Mouse (Mus musculus) liver, adult 2 months (tissue): ENCODE measurements around the gene Mmp9. TPM values are rescaled to one million over a fixed set of nuclear protein-coding genes. Genes with fewer than 3 reads are reported as not detected.

ENCODE experiments used
- DNase-seq: peaks from one replicate; pipeline ENCODE4 v3.0.0-alpha.2; 2011; ENCODE audit warnings: low read depth, low spot score; ENCODE audit errors: extremely low read depth
- H3K27ac ChIP-seq: fragments of 200-500 bp; replicated peaks from 2 replicates; pipeline ENCODE4 v1.5.1; 2012; ENCODE audit warnings: low read depth, mild to moderate bottlenecking, control low read depth, inconsistent platforms, low read length; ENCODE audit not compliant: insufficient read depth
- H3K27me3 ChIP-seq: fragments of 200-500 bp; 2 replicates; pipeline ENCODE4 v1.6.1; 2012; ENCODE audit warnings: mild to moderate bottlenecking, moderate library complexity, low read length, inconsistent platforms; ENCODE audit not compliant: control insufficient read depth, insufficient read depth
- H3K36me3 ChIP-seq: fragments of 200-500 bp; 2 replicates; pipeline ENCODE4 v1.6.1; 2012; ENCODE audit warnings: low read length, inconsistent platforms; ENCODE audit not compliant: control insufficient read depth, insufficient read depth
- H3K4me1 ChIP-seq: fragments of 200-500 bp; 2 replicates; pipeline ENCODE4 v1.6.1; 2011; ENCODE audit warnings: low read length; ENCODE audit not compliant: control insufficient read depth, insufficient read depth
- H3K4me3 ChIP-seq: fragments of 200-500 bp; 2 replicates; pipeline ENCODE4 v1.5.1; 2011; ENCODE audit warnings: low read depth, mild to moderate bottlenecking, control low read depth, low read length, moderate library complexity; ENCODE audit not compliant: insufficient read depth
- H3K79me2 ChIP-seq: fragments of 200-500 bp; 2 replicates; pipeline ENCODE4 v1.6.1; 2012; ENCODE audit warnings: inconsistent platforms, mild to moderate bottlenecking, low read length, moderate library complexity; ENCODE audit not compliant: control insufficient read depth, insufficient read depth
- H3K9ac ChIP-seq: fragments of 200-500 bp; 2 replicates; pipeline ENCODE4 v1.6.1; 2012; ENCODE audit warnings: low read depth, mild to moderate bottlenecking, control low read depth, inconsistent platforms, low read length
- CTCF ChIP-seq: fragments of 200-500 bp; IDR thresholded peaks from 2 replicates; pipeline ENCODE4 v1.5.1; 2011; ENCODE audit warnings: low read depth, low read length, control low read depth
- POLR2A ChIP-seq: fragments of 200-500 bp; IDR thresholded peaks from 2 replicates; pipeline ENCODE4 v1.6.1; 2011; ENCODE audit warnings: low read length, control low read depth; ENCODE audit not compliant: insufficient read depth; ENCODE audit errors: extremely low read depth
- WGBS: fragments of 180-500 bp; shearing (Covaris S2); methylation state at CpG from one replicate; pipeline ENCODE4 v1.1.7; 2018; 5-methylcytosine and 5-hydroxymethylcytosine counted together
- polyA plus RNA-seq: library from polyadenylated mRNA; depleted of rRNA; stranded (reverse); fragments of >200 nt; gene quantifications from 2 replicates; pipeline ENCODE4 v1.2.3, GENCODE M21; 2012
- total RNA-seq: library from RNA; depleted of rRNA; stranded (reverse); fragments of >200 nt; gene quantifications from 2 replicates; pipeline ENCODE4 v1.2.3, GENCODE M21; 2014

The Mmp9 gene
- total and polyA plus RNA-seq, 2 experiments = 0.55 to 0.65 TPM

DNA sequence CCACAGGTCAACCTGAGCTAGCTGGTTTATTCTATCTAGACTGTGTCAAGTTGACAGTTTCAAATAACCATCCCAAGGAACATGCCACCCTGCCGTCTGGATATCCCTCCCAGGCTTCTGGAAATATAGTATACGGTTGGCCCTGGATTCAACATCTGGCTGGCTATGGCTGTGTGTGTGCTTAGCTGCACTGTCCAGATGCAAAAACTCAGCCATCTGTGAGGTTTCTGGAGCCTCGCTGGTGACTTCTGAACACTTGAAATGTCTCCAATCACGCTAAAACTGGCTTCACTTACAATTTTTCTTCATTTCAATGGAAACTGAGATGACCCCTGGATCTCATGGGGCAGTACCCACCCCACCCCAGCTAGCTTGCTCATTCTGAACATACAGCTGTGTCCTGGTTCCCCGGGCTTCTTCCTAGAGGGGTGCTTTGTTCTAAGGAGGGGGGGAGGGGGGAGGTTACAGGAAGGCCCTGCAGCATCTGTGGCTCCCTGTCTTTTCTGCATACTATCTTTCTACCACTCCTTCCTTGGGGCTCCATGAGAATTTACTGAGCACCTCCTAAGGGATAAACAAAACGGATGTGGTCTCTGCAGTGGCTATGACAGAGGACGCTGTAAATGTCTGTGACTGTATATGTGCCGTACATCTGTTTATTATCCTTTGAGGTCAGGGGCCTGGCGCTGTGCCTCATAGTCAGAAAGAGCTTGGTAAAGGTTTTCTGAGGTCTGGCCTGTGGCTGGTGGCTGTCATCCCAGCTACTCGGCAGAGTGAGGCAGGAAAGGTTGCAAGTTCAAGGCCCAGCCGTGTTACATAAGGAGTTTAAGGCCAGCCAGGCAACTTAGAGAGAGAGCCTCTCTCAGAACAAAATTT, 9.6 kb upstream of the Mmp9 start:
- Histone ChIP-seq H3K36me3 (no peaks in the 10 kb centered on the region), H3K79me2 (no peaks in the 10 kb centered on the region), H3K4me1 (no peaks in the 10 kb centered on the region), H3K9ac (no peak overlapping the region), H3K27ac (no peak overlapping the region), H3K27me3 (no peaks in the 10 kb centered on the region), H3K4me3 (no peak overlapping the region)
- no peak for DNase-seq
- 67% methylated on average over 11 of the region's 11 CpGs for WGBS
- TF ChIP-seq POLR2A (no peak), CTCF (no peak)

GRCm38 (mm10) chr2:164933534-164933933, 7.0 kb upstream of the Mmp9 start:
- WGBS = 37% methylated on average over 10 of the region's 10 CpGs
- Histone ChIP-seq H3K4me1 (peaks cover 3% of the 10 kb centered on the region; the same call in 1 of the 2 replicates), H3K9ac (no peak overlapping the region), H3K79me2 (no peaks in the 10 kb centered on the region), H3K27me3 (no peaks in the 10 kb centered on the region), H3K27ac (no peak overlapping the region), H3K36me3 (no peaks in the 10 kb centered on the region), H3K4me3 (no peak overlapping the region)
- TF ChIP-seq POLR2A (no peak), CTCF (no peak)
- DNase-seq = no peak

DNA sequence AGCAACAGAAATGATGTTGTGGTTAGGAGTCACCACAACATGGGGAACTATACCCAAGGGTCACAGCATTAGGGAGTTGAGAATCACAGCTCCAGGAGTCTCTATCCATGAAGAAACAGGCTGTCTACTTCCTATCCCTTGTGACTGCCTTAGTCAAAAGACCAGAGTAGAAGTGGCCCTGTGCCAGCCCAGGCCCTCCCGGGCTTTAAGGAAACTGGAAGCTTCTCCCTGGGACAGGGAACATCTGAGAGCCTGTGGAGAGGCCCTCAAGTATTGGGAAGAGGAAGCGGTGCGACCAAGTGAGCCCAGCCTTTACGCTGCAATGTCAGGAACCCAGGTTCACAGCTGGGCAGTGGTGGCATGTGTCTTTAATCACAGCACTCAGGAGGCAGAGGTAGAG, 4.6 kb upstream of the Mmp9 start:
- TF ChIP-seq CTCF (no peak), POLR2A (no peak)
- Histone ChIP-seq H3K4me3 (no peak overlapping the region), H3K27me3 (peaks cover 6% of the 10 kb centered on the region; the same call in 1 of the 2 replicates), H3K4me1 (peaks cover 3% of the 10 kb centered on the region; the same call in 1 of the 2 replicates), H3K79me2 (no peaks in the 10 kb centered on the region), H3K27ac (no peak overlapping the region), H3K36me3 (no peaks in the 10 kb centered on the region), H3K9ac (no peak overlapping the region)
- WGBS = 81% methylated on average over 4 of the region's 4 CpGs
- no peak for DNase-seq

DNA sequence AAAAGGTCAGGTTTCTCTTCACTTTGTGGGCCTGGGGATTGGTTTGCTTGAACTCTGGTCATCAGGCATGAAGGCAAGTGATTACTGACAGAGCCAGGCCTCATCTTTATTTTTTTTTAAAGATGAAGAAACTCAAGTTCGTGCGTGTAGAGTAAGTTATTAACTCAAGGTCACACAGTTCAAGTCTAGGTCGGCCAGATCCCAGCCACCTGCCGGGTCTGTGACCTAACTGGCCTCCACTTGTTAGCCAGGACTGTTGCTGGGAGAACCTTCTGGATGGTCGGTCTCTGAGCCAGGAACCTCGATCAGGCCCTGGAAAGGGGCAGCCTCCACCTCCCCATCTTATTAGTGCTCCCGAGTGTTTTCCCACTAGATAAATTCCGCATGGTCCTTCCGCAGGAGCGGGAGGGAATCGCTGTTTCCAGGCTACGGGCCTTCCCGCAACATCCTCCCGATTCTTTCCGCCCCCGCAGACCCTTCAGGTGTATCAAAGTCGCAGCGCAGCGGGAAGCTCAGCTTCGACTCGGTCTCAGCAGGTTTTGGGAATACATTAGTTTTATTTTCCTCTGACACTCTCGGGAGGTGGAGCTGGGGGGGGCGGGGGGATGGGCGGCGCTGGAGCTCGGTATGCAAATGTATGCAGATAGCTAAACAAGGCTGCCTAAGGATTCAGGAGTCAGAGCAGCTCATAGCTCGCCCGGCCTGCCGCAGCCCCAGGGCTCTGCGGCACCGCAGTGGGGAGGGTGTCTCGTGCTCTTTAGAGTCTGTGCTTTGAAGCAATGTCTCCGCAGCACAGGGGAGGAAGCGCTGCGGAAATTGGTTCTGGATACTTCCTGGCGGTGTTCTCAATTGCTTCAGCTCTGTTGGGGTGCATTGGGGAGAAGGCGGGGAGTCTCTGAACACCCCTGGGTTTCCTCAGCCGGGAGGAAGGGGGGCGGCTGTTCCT, 2.2 kb upstream of the Mmp9 start:
- Histone ChIP-seq H3K79me2 (no peaks in the 10 kb centered on the region), H3K27me3 (peaks cover 6% of the 10 kb centered on the region; the same call in 1 of the 2 replicates), H3K4me3 (peak overlapping the region; percentile 40), H3K36me3 (no peaks in the 10 kb centered on the region), H3K9ac (no peak overlapping the region), H3K4me1 (peaks cover 3% of the 10 kb centered on the region), H3K27ac (no peak overlapping the region)
- DNase-seq = peak; percentile 56
- TF ChIP-seq POLR2A (no peak), CTCF (no peak)
- WGBS = 7% methylated on average over 39 of the region's 39 CpGs

DNA sequence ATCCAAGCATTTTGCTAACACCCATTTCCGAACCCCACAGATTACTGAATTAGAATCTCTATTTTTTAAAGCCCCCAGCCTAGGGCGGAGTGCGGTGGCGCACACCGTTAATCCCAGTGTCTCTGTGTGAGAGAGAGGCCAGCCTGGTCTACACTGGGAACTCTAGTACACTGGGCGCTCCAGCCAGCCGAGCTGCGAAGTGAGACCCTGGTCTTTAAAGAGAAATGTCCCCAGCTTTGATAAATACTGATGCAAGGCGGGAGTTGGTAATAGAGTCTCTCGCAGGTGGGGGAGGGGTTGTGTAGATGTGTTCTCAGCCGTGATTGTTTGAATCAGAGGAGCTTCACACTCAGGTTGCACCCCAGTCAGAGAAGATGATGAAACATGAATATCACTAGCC, 1.5 kb upstream of the Mmp9 start:
- H3K79me2 ChIP-seq = no peaks in the 10 kb centered on the region
- no peaks in the 10 kb centered on the region for H3K36me3 ChIP-seq
- H3K27me3 ChIP-seq = peaks cover 6% of the 10 kb centered on the region; the same call in 1 of the 2 replicates
- WGBS = 8% methylated on average over 11 of the region's 11 CpGs
- H3K4me3 ChIP-seq = no peak overlapping the region
- peaks cover 3% of the 10 kb centered on the region for H3K4me1 ChIP-seq
- TF ChIP-seq POLR2A (no peak), CTCF (no peak)
- H3K27ac ChIP-seq = no peak overlapping the region
- no peak overlapping the region for H3K9ac ChIP-seq
- DNase-seq = no peak
